Mouse (Mus musculus): Measurements from ENCODE around the gene Kif19a. TPM values are rescaled to one million over a fixed set of nuclear protein-coding genes. Genes with fewer than 3 reads are reported as not detected.

Gene Kif19a
- total RNA-seq, 2 experiments from 2014 or later, result 3.2 to 3.6 TPM

DNA sequence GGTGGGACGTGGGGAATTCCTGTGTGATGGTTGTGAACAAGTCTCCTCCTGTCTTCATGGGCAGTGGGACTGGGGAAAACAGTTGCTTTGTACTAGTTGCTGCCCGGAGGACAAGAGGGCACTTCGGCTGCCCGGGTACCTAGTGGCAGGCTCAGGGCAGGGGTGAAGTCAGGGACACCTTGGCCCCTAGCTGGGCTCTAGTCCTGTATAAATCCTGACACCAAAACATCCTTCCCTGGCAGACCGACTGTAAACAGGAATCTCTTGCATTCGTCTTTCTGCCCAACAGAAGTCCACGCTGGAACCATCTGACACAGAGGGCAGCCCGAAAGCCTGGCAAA, 65.2 kb downstream of the Kif19a start:
- DNase-seq (ENCODE audit: extremely low spot score in 1 of 2, low spot score in 2 of 2), result no peak
- no peak overlapping the region for H3K27ac ChIP-seq
- TF ChIP-seq CTCF (IDR thresholded peaks at IDR 0.05), result no peak
- intact Hi-C loops (cut with DNase I), result no loop called here
- no peak overlapping the region for H3K4me3 ChIP-seq

DNA sequence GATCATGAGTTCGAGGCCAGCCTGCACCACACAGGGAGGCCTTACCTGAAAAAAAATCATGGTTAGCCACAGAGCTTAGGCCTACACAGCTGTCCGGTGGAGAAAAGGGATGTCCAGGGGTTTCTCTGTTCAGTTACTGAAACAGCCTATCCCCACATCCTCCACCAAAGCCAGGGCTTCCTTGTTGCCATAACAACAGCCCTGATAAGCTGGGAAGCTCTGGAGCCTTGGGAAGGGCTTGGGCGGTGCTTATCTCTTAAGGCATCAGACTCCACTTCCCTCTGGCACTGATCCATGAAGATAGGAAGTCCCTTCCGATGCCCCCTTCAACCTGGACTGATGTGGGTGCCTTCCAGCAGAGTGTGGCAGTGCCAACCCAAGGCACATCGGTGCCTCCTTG, 68.0 kb downstream of the Kif19a start:
- no peak for TF ChIP-seq CTCF (IDR thresholded peaks at IDR 0.05)
- no peak for DNase-seq (ENCODE audit: extremely low spot score in 1 of 2, low spot score in 2 of 2)
- Histone ChIP-seq H3K4me3 (no peak overlapping the region), H3K27ac (no peak overlapping the region)
- intact Hi-C loops (cut with DNase I), result no loop called here

Other genes with a start within 250 kb of the Kif19a start
- 100 to 1,000 TPM; 817 to 866 TPM for gene Rpl38, start 96.9 kb upstream of the Kif19a start, total RNA-seq (2021)
- 10 to 100 TPM; 18.5 to 18.6 TPM for gene Ttyh2, start 90.0 kb upstream of the Kif19a start, total RNA-seq (2021)
- gene Dnaic2, start 38.0 kb upstream of the Kif19a start, total RNA-seq (2021), result 1 to 10 TPM in 1 of 2 experiments, under 1 TPM in 1; 1.00 to 1.8 TPM
- gene Btbd17, start 30.6 kb downstream of the Kif19a start, total RNA-seq (2021), result 10 to 100 TPM; 29.5 to 29.8 TPM
- gene Gpr142, start 33.5 kb downstream of the Kif19a start, total RNA-seq (2021), result not detected
- 1 to 10 TPM; 4.0 to 5.4 TPM for gene Gprc5c, start 85.8 kb downstream of the Kif19a start, total RNA-seq (2021)
- under 1 TPM; 0.56 to 0.84 TPM for gene Cd300a, start 124.7 kb downstream of the Kif19a start, total RNA-seq (2021)
- gene Cd300lb, start 169.0 kb downstream of the Kif19a start, total RNA-seq (2021), result not detected
- not detected for gene Cd300c, start 203.8 kb downstream of the Kif19a start, total RNA-seq (2021)
- under 1 TPM in 1 of 2 experiments, not detected in 1; 0.14 TPM for gene Cd300ld, start 224.5 kb downstream of the Kif19a start, total RNA-seq (2021)
- gene Cd300c2, start 236.5 kb downstream of the Kif19a start, total RNA-seq (2021), result 1 to 10 TPM; 3.6 to 3.9 TPM

All from left cerebral cortex, adult 2 months (tissue).